Mouse (Mus musculus): ENCODE data around the gene Dld.

DNA sequence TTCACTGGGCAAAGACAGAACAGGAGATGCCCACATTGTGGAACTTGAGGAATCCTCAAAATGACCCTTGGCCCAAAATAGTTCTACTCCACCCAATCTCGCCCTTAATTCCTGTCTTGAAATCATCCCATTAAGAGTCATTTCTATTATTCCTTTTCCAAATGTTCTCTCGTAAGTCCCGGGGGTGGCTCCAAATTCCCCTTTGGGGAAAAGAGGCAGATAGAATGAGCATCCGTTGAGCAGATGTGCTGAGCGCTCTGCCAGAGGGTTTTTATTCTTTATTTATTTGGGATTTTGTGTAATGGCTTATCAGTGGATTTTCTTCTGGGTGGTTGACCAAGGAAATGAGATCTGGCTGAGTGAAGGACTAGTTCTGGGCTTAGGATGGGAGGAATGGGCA lies 16.5 kb upstream of the Dld start:
- TF ChIP-seq CTCF (IDR thresholded peaks at IDR 0.05; ENCODE audit: insufficient read depth, low read length), result no peak
- TF ChIP-seq POLR2A (IDR thresholded peaks at IDR 0.05; ENCODE audit: borderline replicate concordance, extremely low read depth, low read depth, low read length), result no peak
